Mouse (Mus musculus): Measurements from ENCODE around the gene Atp2c2. TPM values are rescaled to one million over a fixed set of nuclear protein-coding genes. Genes with fewer than 3 reads are reported as not detected.

Atp2c2 gene
- total and polyA plus RNA-seq, 3 experiments = 0.07 to 0.59 TPM; not detected in 1

DNA sequence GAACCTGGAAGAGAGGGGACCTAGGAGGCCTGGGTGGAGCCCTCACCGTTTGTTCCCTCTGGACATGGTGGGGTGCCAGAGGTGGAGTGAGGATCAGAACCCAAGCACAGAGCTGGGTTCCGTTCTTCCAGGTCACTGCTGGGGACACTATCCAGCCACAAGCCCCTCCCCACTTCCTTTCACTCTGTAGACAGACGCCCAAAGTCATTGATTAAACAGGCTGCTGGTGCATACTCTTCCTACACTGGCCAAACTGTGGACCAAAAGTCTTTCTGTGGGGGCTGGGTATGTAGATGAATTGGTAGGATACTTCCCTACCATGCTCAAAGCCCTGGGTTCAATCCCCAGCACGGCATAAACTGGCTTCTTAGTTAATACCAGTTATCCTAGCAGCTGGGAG is 7.8 kb upstream of the Atp2c2 start:
- 74% methylated on average over 4 of the region's 4 CpGs for WGBS
- no peak for TF ChIP-seq POLR2A (IDR thresholded peaks at IDR 0.05; ENCODE audit: insufficient read depth, low read depth, low read length)
- no peak for TF ChIP-seq EP300 (IDR thresholded peaks at IDR 0.05; ENCODE audit: insufficient read depth, low read depth, low read length)
- no peak for TF ChIP-seq CTCF (IDR thresholded peaks at IDR 0.05)
- intact Hi-C loops (cut with DNase I) = no loop called here
- Histone ChIP-seq H3K9ac (ENCODE audit: low read depth, low read length) (no peak overlapping the region), H3K27ac (no peak overlapping the region), H3K4me3 (no peak overlapping the region), H3K27me3 (ENCODE audit: control insufficient read depth, insufficient read depth, low read length) (no peaks in the 10 kb centered on the region), H3K36me3 (ENCODE audit: control insufficient read depth, insufficient read depth, low read length) (no peaks in the 10 kb centered on the region), H3K79me2 (replicated peaks; ENCODE audit: control insufficient read depth, insufficient read depth, low read length) (no peaks in the 10 kb centered on the region), H3K4me1 (ENCODE audit: control insufficient read depth, insufficient read depth, low read length) (no peaks in the 10 kb centered on the region)
- DNase-seq = no peak

GRCm38 (mm10) chr8:119694696-119695095 is 5.1 kb upstream of the Atp2c2 start:
- Histone ChIP-seq H3K9ac (ENCODE audit: low read depth, low read length) (no peak overlapping the region), H3K79me2 (replicated peaks; ENCODE audit: control insufficient read depth, insufficient read depth, low read length) (no peaks in the 10 kb centered on the region), H3K27me3 (ENCODE audit: control insufficient read depth, insufficient read depth, low read length) (peaks cover 4% of the 10 kb centered on the region), H3K4me3 (no peak overlapping the region), H3K36me3 (ENCODE audit: control insufficient read depth, insufficient read depth, low read length) (no peaks in the 10 kb centered on the region), H3K4me1 (ENCODE audit: control insufficient read depth, insufficient read depth, low read length) (0 out of 2 replicates have a peak, but pooled peaks cover 1% of the 10 kb centered on the region), H3K27ac (no peak overlapping the region)
- TF ChIP-seq EP300 (IDR thresholded peaks at IDR 0.05; ENCODE audit: insufficient read depth, low read depth, low read length) = no peak
- no peak for TF ChIP-seq CTCF (IDR thresholded peaks at IDR 0.05)
- no peak for TF ChIP-seq POLR2A (IDR thresholded peaks at IDR 0.05; ENCODE audit: insufficient read depth, low read depth, low read length)
- DNase-seq = no peak
- WGBS = 74% methylated on average over 7 of the region's 7 CpGs
- intact Hi-C loops (cut with DNase I) = loop anchor here (5.0 kb wide), 3 partner anchors 53 to 233 kb away; partner anchors contain the start of gene Cotl1

DNA sequence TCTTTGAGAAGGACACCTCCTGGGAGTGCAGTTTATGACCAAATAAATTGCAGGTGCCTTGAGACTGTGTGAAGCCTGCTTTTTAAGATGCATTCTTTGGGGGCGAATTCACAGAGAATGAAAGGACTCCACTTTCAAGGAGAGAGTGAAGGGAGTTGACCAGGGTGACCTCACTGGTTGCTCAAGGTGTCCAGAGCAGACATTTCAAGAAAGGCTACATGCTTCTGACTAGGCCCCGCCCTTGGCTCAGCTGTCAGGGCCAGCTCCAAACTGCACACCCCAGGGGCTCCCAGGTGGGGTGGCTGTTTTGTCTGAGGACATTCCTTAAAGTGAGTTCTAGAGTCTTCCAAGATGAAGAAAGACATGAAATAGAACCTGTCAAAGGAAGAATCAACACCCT is 2.6 kb upstream of the Atp2c2 start:
- no peaks in the 10 kb centered on the region for H3K79me2 ChIP-seq (replicated peaks; ENCODE audit: control insufficient read depth, insufficient read depth, low read length)
- H3K27me3 ChIP-seq (ENCODE audit: control insufficient read depth, insufficient read depth, low read length) = peaks cover 8% of the 10 kb centered on the region
- WGBS = 92% methylated on average over 2 of the region's 2 CpGs
- DNase-seq = no peak
- no peaks in the 10 kb centered on the region for H3K36me3 ChIP-seq (ENCODE audit: control insufficient read depth, insufficient read depth, low read length)
- H3K4me1 ChIP-seq (ENCODE audit: control insufficient read depth, insufficient read depth, low read length) = 0 out of 2 replicates have a peak, but pooled peaks cover 1% of the 10 kb centered on the region
- TF ChIP-seq EP300 (IDR thresholded peaks at IDR 0.05; ENCODE audit: insufficient read depth, low read depth, low read length) (no peak), POLR2A (IDR thresholded peaks at IDR 0.05; ENCODE audit: insufficient read depth, low read depth, low read length) (no peak), CTCF (IDR thresholded peaks at IDR 0.05) (no peak)
- H3K4me3 ChIP-seq = no peak overlapping the region
- intact Hi-C loops (cut with DNase I) = loop anchor here (5.0 kb wide), 3 partner anchors 50 to 230 kb away; partner anchors contain the start of gene Cotl1
- H3K9ac ChIP-seq (ENCODE audit: low read depth, low read length) = no peak overlapping the region
- H3K27ac ChIP-seq = no peak overlapping the region

DNA sequence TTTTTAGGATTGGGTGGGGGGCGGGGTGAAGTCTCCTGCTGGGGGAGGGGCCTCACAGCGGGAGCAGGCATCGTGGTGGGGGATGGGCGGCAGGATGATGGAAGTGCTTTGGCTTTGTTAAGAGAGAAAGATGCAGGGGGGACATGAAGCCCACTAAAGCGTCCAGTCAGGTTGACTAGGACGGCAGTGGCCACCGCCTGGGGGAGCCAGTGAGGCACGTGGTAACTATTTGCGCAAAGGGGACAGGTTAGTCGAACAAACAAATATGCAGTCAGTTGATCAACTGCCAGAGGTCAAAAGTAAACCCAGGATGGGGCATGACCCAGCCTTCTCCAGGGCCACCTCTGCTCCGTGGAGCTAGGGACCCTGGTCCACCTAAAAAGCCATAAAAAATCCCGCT is 849 bp upstream of the Atp2c2 start:
- WGBS = 4% methylated on average over 12 of the region's 12 CpGs
- Histone ChIP-seq H3K79me2 (replicated peaks; ENCODE audit: control insufficient read depth, insufficient read depth, low read length) (no peaks in the 10 kb centered on the region), H3K36me3 (ENCODE audit: control insufficient read depth, insufficient read depth, low read length) (no peaks in the 10 kb centered on the region), H3K27ac (no peak overlapping the region), H3K4me3 (peak overlapping the region; percentile 27; the same call in 1 of the 2 replicates), H3K9ac (ENCODE audit: low read depth, low read length) (no peak overlapping the region), H3K27me3 (ENCODE audit: control insufficient read depth, insufficient read depth, low read length) (peaks cover 9% of the 10 kb centered on the region), H3K4me1 (ENCODE audit: control insufficient read depth, insufficient read depth, low read length) (0 out of 2 replicates have a peak, but pooled peaks cover 1% of the 10 kb centered on the region)
- TF ChIP-seq POLR2A (IDR thresholded peaks at IDR 0.05; ENCODE audit: insufficient read depth, low read depth, low read length) (no peak), CTCF (IDR thresholded peaks at IDR 0.05) (peak; percentile 89), EP300 (IDR thresholded peaks at IDR 0.05; ENCODE audit: insufficient read depth, low read depth, low read length) (0 out of 2 replicates have a peak, but pooled peaks have one; percentile 25)
- intact Hi-C loops (cut with DNase I) = loop anchor here (1.0 to 5.0 kb wide), 4 partner anchors 48 to 228 kb away; partner anchors contain the start of gene Cotl1
- DNase-seq = peak; percentile 62 to 82

DNA sequence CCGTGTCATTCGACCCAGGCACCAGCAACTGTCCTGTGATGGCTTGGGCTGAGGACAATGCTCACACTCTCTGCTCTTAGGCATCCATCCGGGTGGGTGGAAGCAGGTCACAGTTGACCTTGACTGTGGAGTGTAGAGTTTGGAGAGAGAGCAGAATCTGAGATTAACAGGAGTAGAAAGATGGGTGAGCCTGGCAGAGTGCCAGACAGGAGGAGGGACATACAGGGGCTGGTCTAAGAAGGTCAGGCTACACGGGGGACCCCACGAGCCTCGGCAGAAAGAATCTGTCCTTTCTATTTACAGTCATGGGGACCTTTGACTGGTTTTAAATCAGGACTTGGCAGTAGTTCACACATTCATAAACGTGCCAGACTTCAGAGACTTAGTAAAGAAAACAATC is 3.2 kb downstream of the Atp2c2 start:
- no peak for DNase-seq
- Histone ChIP-seq H3K36me3 (ENCODE audit: control insufficient read depth, insufficient read depth, low read length) (no peaks in the 10 kb centered on the region), H3K79me2 (replicated peaks; ENCODE audit: control insufficient read depth, insufficient read depth, low read length) (no peaks in the 10 kb centered on the region), H3K4me1 (ENCODE audit: control insufficient read depth, insufficient read depth, low read length) (0 out of 2 replicates have a peak, but pooled peaks cover 1% of the 10 kb centered on the region), H3K4me3 (no peak overlapping the region), H3K27ac (no peak overlapping the region), H3K27me3 (ENCODE audit: control insufficient read depth, insufficient read depth, low read length) (peaks cover 9% of the 10 kb centered on the region), H3K9ac (ENCODE audit: low read depth, low read length) (no peak overlapping the region)
- no peak for TF ChIP-seq POLR2A (IDR thresholded peaks at IDR 0.05; ENCODE audit: insufficient read depth, low read depth, low read length)
- no peak for TF ChIP-seq EP300 (IDR thresholded peaks at IDR 0.05; ENCODE audit: insufficient read depth, low read depth, low read length)
- TF ChIP-seq CTCF (IDR thresholded peaks at IDR 0.05) = no peak
- 31% methylated on average over 7 of the region's 7 CpGs for WGBS
- intact Hi-C loops (cut with DNase I) = no loop called here

- H3K27ac ChIP-seq = no peak overlapping the region
- no peak for DNase-seq
- H3K4me3 ChIP-seq = no peak overlapping the region
- intact Hi-C loops (cut with DNase I) = no loop called here
- TF ChIP-seq EP300 (IDR thresholded peaks at IDR 0.05; ENCODE audit: insufficient read depth, low read depth, low read length) (no peak), CTCF (IDR thresholded peaks at IDR 0.05) (no peak), POLR2A (IDR thresholded peaks at IDR 0.05; ENCODE audit: insufficient read depth, low read depth, low read length) (no peak)
- H3K36me3 ChIP-seq (ENCODE audit: control insufficient read depth, insufficient read depth, low read length) = no peaks in the 10 kb centered on the region
- no peaks in the 10 kb centered on the region for H3K4me1 ChIP-seq (ENCODE audit: control insufficient read depth, insufficient read depth, low read length)
- WGBS = 86% methylated on average over 9 of the region's 9 CpGs
- H3K27me3 ChIP-seq (ENCODE audit: control insufficient read depth, insufficient read depth, low read length) = peaks cover 2% of the 10 kb centered on the region; the same call in 1 of the 2 replicates
- H3K9ac ChIP-seq (ENCODE audit: low read depth, low read length) = no peak overlapping the region
- no peaks in the 10 kb centered on the region for H3K79me2 ChIP-seq (replicated peaks; ENCODE audit: control insufficient read depth, insufficient read depth, low read length)
Measured at GRCm38 (mm10) chr8:119707146-119707545, 7.3 kb downstream of the Atp2c2 start.

Data from heart, adult 2 months (tissue).